Mouse (Mus musculus): ENCODE measurements around the gene 2210016F16Rik. TPM values are rescaled to one million over a fixed set of nuclear protein-coding genes. Genes with fewer than 3 reads are reported as not detected.
A peak's percentile ranks its signal among the peaks of the same experiment; 100 is the strongest.

2210016F16Rik gene
- 22.1 and 23.7 TPM in 2 replicates for polyA plus RNA-seq (2015; fragmentation: Nextera tagmentation; extraction: Ambion mirVana)

DNA sequence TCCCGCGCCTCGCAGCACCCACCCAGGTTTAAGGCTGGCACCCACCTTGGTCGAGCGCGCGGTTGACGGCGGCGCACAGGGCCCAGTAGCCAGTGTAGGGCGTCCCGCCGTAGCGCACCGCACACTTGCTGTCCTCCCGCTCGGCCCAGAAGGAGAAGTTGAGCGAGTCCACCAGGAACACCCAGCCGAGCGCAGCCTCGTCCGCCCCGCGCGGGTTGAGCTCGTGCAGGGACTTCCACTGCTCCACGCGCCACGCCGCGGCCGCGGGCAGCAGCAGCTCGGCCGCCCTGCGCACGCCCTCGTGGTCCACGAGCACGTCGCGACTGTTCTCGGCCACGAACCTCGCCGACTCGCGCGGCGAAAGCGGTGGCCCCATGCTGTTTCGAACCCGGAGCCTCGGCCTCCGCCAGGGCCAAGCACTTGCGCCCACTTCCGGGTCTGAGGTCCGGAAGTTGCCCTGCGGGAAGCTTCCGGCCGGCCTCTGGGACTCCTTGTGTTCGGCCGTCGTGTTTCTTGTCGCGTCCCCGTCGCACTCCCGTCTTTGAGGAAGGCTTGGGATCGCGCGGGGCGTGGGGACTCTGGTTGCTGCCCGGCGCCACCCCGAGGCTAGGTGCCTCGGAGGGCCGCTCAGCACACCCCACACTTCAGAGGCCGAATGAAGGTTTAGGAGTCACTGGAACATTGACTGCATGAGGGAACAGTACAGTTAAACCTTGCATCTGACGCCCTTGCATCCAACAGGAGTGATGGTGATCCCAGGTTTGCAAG, at the start of gene 2210016F16Rik:
TSS of gene 2210016F16Rik (minus strand) at position 447 of the 768 bp plus-strand sequence.
- Histone ChIP-seq H3K4me3 (ENCODE audit: low read length) (peak within 1 kb of the TSS; percentile 73), H3K27ac (ENCODE audit: low read depth, low read length) (peak within 1 kb of the TSS; percentile 40; the same call in 1 of the 2 replicates), H3K9me3 (ENCODE audit: control insufficient read depth, low read length) (peaks cover 15% of the 10 kb centered on the region), H3K27me3 (replicated peaks; ENCODE audit: control insufficient read depth, insufficient read depth, low read length) (no peaks in the 10 kb centered on the region), H3K4me2 (ENCODE audit: low read length) (peak within 1 kb of the TSS; percentile 70), H3K4me1 (ENCODE audit: control insufficient read depth, insufficient read depth, low read depth, low read length) (peaks cover 6% of the 10 kb centered on the region; the same call in 1 of the 2 replicates), H3K36me3 (ENCODE audit: control insufficient read depth, insufficient read depth, low read length) (peaks cover 24% of the 10 kb centered on the region), H3K9ac (ENCODE audit: low read depth, low read length) (peak within 1 kb of the TSS; percentile 70)
- peak; percentile 79 for ATAC-seq
- under 1% methylated on average over 80 of the region's 80 CpGs for WGBS

DNA sequence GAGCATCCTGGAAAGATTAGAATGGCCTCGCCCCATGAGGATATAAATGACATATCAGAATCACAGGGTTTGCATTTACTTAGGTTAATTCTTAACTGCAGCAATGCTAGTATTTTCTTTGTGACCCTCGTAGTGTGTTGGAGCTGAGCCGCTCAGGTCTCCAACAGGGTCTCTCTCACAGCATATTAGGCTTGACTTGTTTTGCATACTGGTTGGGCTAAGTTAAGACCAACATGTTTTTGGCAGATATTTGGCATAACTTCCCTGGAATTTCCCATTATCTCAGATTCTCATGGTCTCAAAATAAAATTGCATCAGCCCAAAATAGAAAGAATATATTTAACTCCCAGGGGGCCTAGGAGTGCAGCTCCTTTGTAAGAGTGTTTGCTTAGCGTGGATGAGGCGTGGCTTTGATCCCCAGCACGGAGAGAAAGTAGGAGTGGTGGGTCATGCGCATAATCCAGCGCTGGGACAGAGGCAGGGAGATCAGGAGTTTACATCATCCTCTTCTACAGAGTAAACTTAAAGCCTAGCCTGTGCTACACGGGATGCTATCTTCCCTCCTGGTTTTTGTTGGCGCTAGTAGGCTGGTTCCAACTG, 38.1 kb upstream of the 2210016F16Rik start:
- Histone ChIP-seq H3K4me1 (ENCODE audit: control insufficient read depth, insufficient read depth, low read depth, low read length) (no peaks in the 10 kb centered on the region), H3K9ac (ENCODE audit: low read depth, low read length) (no peak overlapping the region), H3K4me2 (ENCODE audit: low read length) (no peak overlapping the region), H3K4me3 (ENCODE audit: low read length) (no peak overlapping the region), H3K9me3 (ENCODE audit: control insufficient read depth, low read length) (no peaks in the 10 kb centered on the region), H3K27me3 (replicated peaks; ENCODE audit: control insufficient read depth, insufficient read depth, low read length) (no peaks in the 10 kb centered on the region), H3K36me3 (ENCODE audit: control insufficient read depth, insufficient read depth, low read length) (no peaks in the 10 kb centered on the region), H3K27ac (ENCODE audit: low read depth, low read length) (no peak overlapping the region)
- WGBS, result 70% methylated on average over 10 of the region's 10 CpGs
- ATAC-seq, result no peak

DNA sequence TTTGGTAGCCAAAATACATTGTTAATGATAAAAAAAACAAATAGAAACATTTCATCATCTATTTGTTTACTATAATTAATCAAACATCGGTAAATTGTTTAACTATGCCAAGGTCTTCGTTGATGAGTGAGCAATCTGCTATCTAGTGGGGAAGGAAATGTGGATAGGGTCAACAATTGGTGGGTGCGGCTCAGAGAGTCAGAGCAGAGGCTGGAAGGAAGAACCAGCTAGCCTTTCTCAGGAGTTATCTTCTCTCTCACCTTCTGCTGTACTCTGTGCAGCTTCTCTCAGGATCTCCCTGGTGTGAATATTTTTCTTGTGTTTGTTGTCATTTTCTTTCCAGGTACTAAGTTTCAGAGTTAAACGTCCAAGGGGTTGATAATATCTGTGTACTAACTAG, 37.2 kb upstream of the 2210016F16Rik start:
- Histone ChIP-seq H3K9ac (ENCODE audit: low read depth, low read length) (no peak overlapping the region), H3K27me3 (replicated peaks; ENCODE audit: control insufficient read depth, insufficient read depth, low read length) (no peaks in the 10 kb centered on the region), H3K4me1 (ENCODE audit: control insufficient read depth, insufficient read depth, low read depth, low read length) (no peaks in the 10 kb centered on the region), H3K4me2 (ENCODE audit: low read length) (no peak overlapping the region), H3K36me3 (ENCODE audit: control insufficient read depth, insufficient read depth, low read length) (no peaks in the 10 kb centered on the region), H3K9me3 (ENCODE audit: control insufficient read depth, low read length) (no peaks in the 10 kb centered on the region), H3K27ac (ENCODE audit: low read depth, low read length) (no peak overlapping the region), H3K4me3 (ENCODE audit: low read length) (no peak overlapping the region)
- WGBS, result 88% methylated on average over 4 of the region's 4 CpGs
- ATAC-seq, result no peak

DNA sequence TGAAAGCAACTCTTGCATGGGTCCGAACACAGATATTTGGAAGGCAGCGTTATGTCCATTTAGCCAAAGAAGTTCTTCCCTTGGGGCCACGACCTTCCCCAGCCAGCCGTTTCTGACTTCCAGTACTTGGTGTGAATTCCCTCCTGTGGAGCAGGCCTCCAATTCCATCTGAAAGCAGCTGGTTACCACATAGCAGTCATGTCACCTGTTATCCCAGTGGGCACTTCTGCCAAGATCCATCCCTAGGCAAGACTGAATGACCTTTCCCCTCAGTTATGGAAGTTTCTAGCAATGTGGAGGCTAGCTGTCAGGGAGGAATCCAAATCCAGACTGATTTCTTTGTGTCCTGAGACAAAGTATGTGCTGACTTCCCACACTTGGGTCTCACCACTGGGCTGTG, 36.0 kb upstream of the 2210016F16Rik start:
- no peak overlapping the region for H3K4me2 ChIP-seq (ENCODE audit: low read length)
- ATAC-seq, result no peak
- no peak overlapping the region for H3K27ac ChIP-seq (ENCODE audit: low read depth, low read length)
- H3K4me1 ChIP-seq (ENCODE audit: control insufficient read depth, insufficient read depth, low read depth, low read length), result no peaks in the 10 kb centered on the region
- H3K36me3 ChIP-seq (ENCODE audit: control insufficient read depth, insufficient read depth, low read length), result no peaks in the 10 kb centered on the region
- no peaks in the 10 kb centered on the region for H3K9me3 ChIP-seq (ENCODE audit: control insufficient read depth, low read length)
- H3K4me3 ChIP-seq (ENCODE audit: low read length), result no peak overlapping the region
- no peaks in the 10 kb centered on the region for H3K27me3 ChIP-seq (replicated peaks; ENCODE audit: control insufficient read depth, insufficient read depth, low read length)
- 82% methylated on average over 4 of the region's 4 CpGs for WGBS
- H3K9ac ChIP-seq (ENCODE audit: low read depth, low read length), result no peak overlapping the region

DNA sequence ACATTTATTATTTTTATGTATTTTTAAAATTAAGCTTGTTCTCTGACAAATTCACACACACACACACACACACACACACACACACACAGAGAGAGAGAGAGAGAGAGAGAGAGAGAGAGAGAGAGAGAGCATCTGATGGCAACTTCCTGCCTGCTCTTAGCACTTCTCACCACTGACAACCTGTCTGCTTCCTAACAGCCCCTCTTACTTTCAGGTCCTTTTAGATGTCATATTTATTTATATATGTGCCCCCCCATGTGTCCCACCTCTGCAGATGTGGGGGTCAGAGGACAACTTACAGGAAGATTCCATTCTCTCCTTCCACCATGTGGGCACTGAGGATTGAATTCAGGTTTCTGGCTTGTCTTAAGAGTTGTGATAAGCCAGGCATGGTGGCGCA, 34.2 kb upstream of the 2210016F16Rik start:
- no peak for ATAC-seq
- no peak overlapping the region for H3K27ac ChIP-seq (ENCODE audit: low read depth, low read length)
- H3K9me3 ChIP-seq (ENCODE audit: control insufficient read depth, low read length), result no peaks in the 10 kb centered on the region
- H3K27me3 ChIP-seq (replicated peaks; ENCODE audit: control insufficient read depth, insufficient read depth, low read length), result no peaks in the 10 kb centered on the region
- no peaks in the 10 kb centered on the region for H3K36me3 ChIP-seq (ENCODE audit: control insufficient read depth, insufficient read depth, low read length)
- no peak overlapping the region for H3K4me2 ChIP-seq (ENCODE audit: low read length)
- H3K4me1 ChIP-seq (ENCODE audit: control insufficient read depth, insufficient read depth, low read depth, low read length), result no peaks in the 10 kb centered on the region
- H3K4me3 ChIP-seq (ENCODE audit: low read length), result no peak overlapping the region
- WGBS, result 97% methylated on average over 1 of the region's 1 CpGs
- no peak overlapping the region for H3K9ac ChIP-seq (ENCODE audit: low read depth, low read length)

DNA sequence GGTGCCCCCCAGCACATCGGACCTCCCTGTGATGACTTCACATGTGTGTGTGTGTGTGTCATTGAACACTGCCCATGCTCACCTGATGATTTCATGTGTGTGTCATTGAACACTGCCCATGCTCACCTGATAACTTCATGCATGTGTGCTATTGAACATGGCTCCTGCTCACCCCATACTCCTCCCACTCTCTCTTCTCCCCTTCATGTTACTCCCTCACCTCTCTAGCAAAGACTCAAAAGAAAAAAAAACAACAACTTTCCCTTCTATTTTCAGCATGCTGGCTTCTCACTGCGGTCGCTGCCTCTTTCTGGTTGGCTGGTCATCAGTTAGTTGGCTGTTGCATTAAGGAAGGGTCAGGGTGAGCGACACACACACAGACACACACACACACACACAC, 33.6 kb upstream of the 2210016F16Rik start:
- H3K27ac ChIP-seq (ENCODE audit: low read depth, low read length), result no peak overlapping the region
- no peak overlapping the region for H3K9ac ChIP-seq (ENCODE audit: low read depth, low read length)
- WGBS, result 76% methylated on average over 4 of the region's 4 CpGs
- H3K9me3 ChIP-seq (ENCODE audit: control insufficient read depth, low read length), result no peaks in the 10 kb centered on the region
- no peaks in the 10 kb centered on the region for H3K4me1 ChIP-seq (ENCODE audit: control insufficient read depth, insufficient read depth, low read depth, low read length)
- ATAC-seq, result no peak
- H3K36me3 ChIP-seq (ENCODE audit: control insufficient read depth, insufficient read depth, low read length), result no peaks in the 10 kb centered on the region
- no peak overlapping the region for H3K4me3 ChIP-seq (ENCODE audit: low read length)
- H3K4me2 ChIP-seq (ENCODE audit: low read length), result no peak overlapping the region
- no peaks in the 10 kb centered on the region for H3K27me3 ChIP-seq (replicated peaks; ENCODE audit: control insufficient read depth, insufficient read depth, low read length)

DNA sequence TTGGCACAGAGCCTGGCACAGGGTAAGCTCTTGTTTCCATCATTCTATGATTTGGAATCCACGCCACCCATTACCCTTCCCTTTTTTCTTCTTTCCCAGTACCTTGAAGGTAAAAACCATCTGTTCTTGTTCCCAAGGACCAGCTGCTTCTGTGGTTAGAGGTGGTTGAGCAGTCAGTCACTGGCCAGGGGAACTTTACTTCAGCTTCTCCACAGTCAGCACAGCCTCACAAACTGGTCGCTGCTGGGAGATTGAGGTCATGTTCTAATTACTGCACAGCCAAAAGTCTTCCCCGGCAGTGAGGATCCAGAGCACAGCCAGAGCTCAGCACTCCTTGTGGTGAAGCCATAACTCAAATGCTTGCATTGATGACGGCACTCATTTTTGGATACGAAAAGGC, 30.8 kb upstream of the 2210016F16Rik start:
- Histone ChIP-seq H3K4me3 (ENCODE audit: low read length) (no peak overlapping the region), H3K27ac (ENCODE audit: low read depth, low read length) (no peak overlapping the region), H3K36me3 (ENCODE audit: control insufficient read depth, insufficient read depth, low read length) (no peaks in the 10 kb centered on the region), H3K27me3 (replicated peaks; ENCODE audit: control insufficient read depth, insufficient read depth, low read length) (no peaks in the 10 kb centered on the region), H3K9me3 (ENCODE audit: control insufficient read depth, low read length) (no peaks in the 10 kb centered on the region), H3K9ac (ENCODE audit: low read depth, low read length) (no peak overlapping the region), H3K4me2 (ENCODE audit: low read length) (no peak overlapping the region), H3K4me1 (ENCODE audit: control insufficient read depth, insufficient read depth, low read depth, low read length) (no peaks in the 10 kb centered on the region)
- no peak for ATAC-seq
- WGBS, result 84% methylated on average over 5 of the region's 5 CpGs

DNA sequence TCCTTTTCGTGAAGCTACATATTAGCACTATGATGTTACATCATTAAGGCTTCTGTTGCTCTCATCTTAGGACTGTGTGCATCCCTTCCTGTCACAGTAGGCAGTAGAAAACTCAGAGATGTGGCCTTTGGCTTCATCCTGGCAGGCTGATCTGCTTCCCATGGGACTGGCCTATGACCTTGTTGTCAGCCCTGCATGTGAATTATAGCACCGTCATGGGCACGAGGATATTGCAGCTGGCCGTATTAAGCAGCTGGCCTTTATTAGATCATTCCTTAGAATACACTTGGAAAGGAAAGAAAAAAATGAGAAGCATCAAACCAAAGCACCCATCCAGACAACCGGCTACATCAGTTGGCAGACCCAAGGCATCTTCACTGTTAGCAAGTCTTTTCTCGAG, 30.3 kb upstream of the 2210016F16Rik start:
- Histone ChIP-seq H3K4me2 (ENCODE audit: low read length) (no peak overlapping the region), H3K9me3 (ENCODE audit: control insufficient read depth, low read length) (no peaks in the 10 kb centered on the region), H3K36me3 (ENCODE audit: control insufficient read depth, insufficient read depth, low read length) (peaks cover under 1% of the 10 kb centered on the region), H3K9ac (ENCODE audit: low read depth, low read length) (no peak overlapping the region), H3K27me3 (replicated peaks; ENCODE audit: control insufficient read depth, insufficient read depth, low read length) (no peaks in the 10 kb centered on the region), H3K4me3 (ENCODE audit: low read length) (no peak overlapping the region), H3K4me1 (ENCODE audit: control insufficient read depth, insufficient read depth, low read depth, low read length) (no peaks in the 10 kb centered on the region), H3K27ac (ENCODE audit: low read depth, low read length) (no peak overlapping the region)
- WGBS, result 69% methylated on average over 6 of the region's 6 CpGs
- ATAC-seq, result no peak

DNA sequence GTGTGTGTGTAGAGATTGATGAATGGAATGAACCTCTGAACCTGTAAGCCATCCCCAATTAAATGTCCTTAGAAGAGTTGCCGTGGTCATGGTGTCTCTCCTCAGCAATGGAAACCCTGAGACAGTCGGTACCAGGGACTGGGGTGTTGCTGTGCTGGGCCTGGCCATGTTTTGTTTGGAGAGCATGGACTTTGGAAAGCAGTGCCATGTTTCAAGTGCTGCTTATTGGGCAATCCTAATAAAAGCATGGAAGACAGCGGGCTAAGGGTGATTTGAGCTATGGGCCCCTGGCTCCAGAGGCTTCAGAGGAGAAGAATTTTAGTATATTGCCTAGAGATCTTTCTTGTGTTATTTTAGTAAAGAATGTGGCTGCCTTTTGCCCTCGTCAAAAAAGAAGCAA, 26.0 kb upstream of the 2210016F16Rik start:
- Histone ChIP-seq H3K4me3 (ENCODE audit: low read length) (no peak overlapping the region), H3K36me3 (ENCODE audit: control insufficient read depth, insufficient read depth, low read length) (peaks cover 4% of the 10 kb centered on the region), H3K9me3 (ENCODE audit: control insufficient read depth, low read length) (no peaks in the 10 kb centered on the region), H3K4me2 (ENCODE audit: low read length) (no peak overlapping the region), H3K27ac (ENCODE audit: low read depth, low read length) (no peak overlapping the region), H3K4me1 (ENCODE audit: control insufficient read depth, insufficient read depth, low read depth, low read length) (no peaks in the 10 kb centered on the region), H3K27me3 (replicated peaks; ENCODE audit: control insufficient read depth, insufficient read depth, low read length) (no peaks in the 10 kb centered on the region), H3K9ac (ENCODE audit: low read depth, low read length) (no peak overlapping the region)
- no peak for ATAC-seq
- WGBS, result 95% methylated on average over 4 of the region's 4 CpGs

All from hindbrain, embryonic 16.5 days (tissue).